Mouse (Mus musculus) adrenal gland, adult (tissue): ENCODE measurements around the gene Psmb11.
A peak's percentile ranks its signal among the peaks of the same experiment; 100 is the strongest.
"Not testable (repeated sequence)": the region's sequence is repeated elsewhere in the genome, so short reads cannot be mapped to it uniquely, and the experiment has no call there.

Experiments
- DNase-seq, 2 experiments: peaks; one replicate each; pipeline ENCODE4 v3.0.0; 2022 to 2023; ENCODE audit warnings: low spot score in 1 of 2; ENCODE audit not compliant: inconsistent age in 2 of 2

The Psmb11 gene

DNA sequence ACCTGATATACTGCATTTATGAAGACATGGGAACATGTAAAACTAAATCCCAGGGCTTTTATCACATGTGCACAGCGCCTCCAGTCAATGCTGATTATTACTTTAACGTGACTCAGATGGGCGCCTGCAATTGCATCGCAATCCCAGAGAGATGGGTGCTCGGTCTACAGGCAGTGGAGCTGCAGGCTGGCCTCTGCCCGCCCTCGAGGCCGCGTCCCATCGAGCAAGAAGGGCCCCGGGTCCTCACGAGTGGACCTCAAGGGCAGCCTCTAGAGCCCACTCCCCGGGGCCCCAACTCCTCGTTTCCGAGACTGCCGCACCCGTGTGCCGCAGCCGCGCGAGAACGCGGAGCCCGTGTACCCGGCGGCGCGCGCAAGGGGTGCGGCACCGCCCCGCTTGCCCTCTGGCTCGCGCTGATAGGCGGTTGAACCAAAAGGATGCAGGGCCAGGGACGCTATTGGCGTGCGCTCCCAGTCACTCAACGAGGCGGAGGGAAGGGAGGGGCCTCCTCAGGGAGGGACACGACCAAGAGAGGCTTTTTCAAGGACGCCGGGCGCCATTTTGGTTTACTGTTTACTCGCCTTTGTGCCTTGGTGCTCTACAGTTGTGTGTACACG, 18.1 kb upstream of the Psmb11 start:
- peak; percentile 96 to 98 for DNase-seq

DNA sequence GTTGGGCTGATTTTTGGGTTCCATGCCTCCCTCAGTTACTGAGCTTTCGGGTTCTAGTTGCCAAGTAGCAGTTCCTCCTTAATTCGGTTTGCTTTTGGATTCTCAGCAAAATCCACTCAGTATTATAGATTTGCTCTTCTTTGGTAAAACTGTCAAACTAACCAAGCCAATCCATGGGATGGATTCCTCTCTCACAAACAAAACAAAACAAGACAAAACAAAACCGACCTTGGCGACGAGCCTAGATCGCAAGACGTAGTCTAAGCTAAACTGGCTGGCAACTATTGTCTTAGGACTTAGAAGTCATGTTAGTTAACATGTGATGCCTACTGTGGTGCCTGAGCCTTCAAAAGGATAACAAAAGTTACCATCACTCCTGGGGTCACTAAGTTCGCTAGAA, 17.5 kb upstream of the Psmb11 start:
- no peak for DNase-seq

DNA sequence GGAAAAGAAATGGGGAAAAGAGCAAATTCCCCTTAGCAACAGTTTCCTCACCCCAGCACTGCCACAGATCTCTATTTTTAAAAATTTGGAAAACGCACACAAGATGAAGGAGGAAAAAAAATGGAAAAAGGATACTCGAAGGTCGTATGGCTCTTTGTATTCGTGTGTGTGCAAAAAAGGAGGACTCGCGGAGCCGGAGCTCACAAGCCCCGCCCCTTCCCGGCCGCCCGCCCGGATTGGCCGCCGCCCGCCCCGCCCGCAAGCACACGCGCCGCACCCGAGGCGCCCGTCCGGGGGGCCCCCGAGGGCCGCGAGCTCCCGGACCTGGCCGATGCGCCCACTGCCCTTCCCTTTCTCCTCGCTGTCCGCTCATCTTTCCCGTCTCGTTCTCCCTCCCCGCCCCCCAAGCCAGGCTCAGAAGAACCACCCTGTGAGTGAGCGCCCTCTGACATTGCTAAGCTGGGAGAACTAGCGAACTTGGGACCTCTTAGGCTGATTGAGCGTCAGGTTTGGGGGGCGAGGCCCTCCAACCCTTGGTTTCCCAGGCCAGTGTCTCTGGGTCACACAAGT, 15.4 kb upstream of the Psmb11 start, which contains the start of gene 4931414P19Rik:
TSS of gene 4931414P19Rik (minus strand) at position 242 of the 570 bp plus-strand sequence.
- peak; percentile 85 to 92 for DNase-seq

DNA sequence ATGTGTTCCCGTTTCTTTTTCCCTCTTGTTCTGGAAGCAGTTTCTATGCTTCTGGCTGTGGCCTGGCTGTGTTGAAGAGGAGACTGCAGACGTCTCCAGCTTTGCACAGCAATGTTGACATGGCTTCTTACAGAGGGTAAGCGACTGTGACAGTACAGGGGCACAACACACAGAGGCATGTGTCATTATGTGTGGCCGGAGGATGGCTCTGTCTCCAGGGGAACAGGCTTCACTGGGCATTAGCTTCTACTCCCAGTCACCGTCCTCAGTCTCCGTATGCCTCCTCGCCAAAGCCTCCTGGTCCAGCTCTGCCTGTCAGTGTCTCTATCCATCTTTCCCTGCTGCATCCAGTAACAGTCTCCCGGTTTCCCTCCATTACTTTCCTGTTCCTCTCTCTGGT, 14.0 kb upstream of the Psmb11 start:
- no peak for DNase-seq

DNA sequence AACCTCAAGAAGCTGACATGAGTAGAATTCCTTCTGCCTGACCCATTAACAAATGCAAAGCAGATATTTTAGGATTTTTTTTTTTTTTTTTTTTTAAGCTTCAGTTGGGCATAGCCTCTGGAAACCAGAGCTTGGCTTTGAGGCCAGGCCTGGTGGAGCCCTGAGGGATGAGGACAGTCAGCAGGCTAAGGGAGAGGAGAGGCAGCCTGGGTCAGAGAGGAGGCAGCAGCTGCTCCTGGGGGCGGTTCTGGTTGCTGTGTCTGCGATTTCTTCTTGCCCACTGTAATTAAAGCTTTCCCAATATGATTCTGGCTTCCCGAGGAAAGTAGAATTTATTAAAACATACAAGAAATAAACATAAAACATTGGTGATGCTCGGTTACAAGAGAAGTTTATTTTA, 12.0 kb upstream of the Psmb11 start:
- no peak for DNase-seq

DNA sequence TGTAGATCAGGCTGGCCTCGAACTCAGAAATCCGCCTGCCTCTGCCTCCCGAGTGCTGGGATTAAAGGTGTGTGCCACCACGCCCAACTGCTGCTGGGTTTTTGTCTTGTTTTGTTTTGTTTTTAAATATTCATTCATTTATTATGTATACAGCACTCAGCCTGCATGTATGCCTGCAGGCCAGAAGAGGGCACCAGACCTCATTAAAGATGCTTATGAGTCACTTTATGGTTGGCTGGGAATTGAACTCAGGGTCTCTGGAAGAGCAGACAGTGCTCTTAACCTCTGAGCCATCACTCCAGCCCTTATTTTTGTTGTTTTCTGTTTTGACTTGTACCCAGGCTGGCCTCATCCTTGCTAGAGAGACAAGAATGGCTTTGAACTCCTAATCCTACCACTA, 11.3 kb upstream of the Psmb11 start:
- DNase-seq: peak in 1 of 2 experiments; percentile 70

DNA sequence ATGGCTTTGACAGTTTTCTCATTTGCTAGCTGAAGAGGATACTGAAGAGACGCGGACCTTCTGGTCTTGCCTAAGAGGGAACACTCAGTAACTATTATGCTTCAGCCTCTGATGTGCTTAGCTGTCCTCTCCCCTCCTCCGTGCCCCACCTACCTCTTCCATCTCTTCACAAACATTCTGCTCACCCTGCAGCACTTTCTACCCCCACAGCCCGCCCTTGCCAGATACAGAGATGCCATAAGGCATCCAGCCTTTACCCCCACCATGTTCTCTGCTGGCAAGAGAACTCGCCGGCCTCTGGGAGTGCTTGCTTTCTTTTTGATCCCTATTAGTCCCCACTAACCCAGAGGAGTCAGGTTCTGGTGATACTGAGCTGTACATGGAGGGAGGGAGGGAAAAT, 10.6 kb upstream of the Psmb11 start:
- DNase-seq: peak in 1 of 2 experiments; percentile 35

DNA sequence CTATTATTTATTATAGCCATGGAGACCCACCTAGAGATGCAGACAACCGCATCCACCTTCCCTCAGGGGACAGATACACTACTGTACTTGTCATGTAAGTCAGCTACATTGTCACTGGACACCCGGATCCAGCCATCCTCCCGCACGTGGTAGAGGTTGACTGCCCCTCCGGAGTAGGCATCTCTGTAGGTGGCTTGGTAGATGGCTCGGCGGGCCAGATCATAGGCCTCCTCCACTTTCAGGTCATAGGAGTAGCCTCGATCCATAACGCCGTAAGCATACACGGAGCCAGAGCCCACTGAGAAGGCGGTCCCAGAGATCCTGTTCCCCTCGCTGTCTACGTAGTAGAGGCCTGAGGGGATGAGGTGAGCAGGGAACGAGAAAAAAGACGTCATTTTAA, 7.1 kb upstream of the Psmb11 start:
- DNase-seq: not testable (repeated sequence)

DNA sequence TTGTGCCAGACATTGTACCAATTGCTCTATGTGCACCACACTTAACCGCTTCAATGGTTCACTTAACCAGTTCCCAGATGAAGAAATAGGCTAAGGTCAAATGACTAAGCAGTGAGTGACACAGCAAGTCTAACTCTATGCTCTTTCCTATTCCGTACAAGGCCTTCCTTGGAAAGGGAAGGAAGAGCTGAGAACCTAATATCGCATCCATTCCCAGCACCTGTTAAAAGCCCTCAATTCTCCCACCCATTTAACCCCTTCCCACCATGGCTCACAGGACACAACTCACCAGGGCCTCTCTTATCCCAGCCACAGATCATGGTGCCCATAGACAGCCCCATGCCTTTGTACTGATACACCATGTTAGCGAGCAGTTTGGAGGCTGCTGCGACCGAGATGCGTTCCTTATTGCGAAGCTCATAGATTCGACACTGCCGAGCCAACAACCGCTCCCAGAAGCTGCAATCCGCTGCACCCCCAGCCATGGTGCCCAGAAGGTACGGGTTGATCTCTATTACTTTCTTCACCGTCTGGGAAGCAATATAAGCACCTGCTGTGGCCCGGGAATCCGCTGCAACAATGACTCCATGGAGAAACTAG, 4.9 kb upstream of the Psmb11 start:
- DNase-seq: peak in 1 of 2 experiments; percentile 79

DNA sequence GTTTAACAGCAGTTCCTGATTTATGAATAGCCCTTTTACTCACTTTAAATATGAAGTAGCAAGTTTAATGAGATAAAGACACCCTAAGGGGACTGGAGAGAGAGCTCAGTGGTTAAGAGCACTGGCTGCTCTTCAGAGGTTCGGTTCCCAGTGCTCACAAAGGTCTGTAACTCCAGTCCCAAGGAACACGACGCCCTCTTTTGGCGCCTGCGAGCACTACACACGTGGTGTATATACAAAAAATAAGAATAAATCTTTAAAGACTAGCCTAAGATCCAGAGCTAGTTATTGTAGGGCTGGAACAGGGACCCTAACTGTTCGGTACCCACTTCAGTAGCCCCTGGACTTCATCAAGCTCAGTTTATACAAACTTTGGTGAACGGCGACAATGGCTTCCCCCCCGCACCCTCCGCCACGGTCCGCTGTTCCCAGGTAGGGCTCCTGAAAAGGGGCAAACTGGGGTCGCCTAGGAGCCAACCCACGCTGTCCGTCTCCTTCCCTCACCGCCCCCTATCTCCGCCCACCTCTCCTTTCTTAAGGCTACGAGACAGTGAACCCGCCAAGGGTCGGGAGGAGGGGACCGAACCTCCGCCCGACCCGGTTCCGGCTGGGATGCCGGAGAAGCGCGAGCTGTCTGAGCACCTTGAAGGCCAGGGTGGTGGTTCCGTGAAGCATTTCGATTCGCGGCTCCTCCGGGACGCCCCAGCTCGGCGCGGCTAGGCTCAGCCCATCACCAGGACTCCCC, 3.9 kb upstream of the Psmb11 start:
- DNase-seq: peak in 1 of 2 experiments; percentile 58

DNA sequence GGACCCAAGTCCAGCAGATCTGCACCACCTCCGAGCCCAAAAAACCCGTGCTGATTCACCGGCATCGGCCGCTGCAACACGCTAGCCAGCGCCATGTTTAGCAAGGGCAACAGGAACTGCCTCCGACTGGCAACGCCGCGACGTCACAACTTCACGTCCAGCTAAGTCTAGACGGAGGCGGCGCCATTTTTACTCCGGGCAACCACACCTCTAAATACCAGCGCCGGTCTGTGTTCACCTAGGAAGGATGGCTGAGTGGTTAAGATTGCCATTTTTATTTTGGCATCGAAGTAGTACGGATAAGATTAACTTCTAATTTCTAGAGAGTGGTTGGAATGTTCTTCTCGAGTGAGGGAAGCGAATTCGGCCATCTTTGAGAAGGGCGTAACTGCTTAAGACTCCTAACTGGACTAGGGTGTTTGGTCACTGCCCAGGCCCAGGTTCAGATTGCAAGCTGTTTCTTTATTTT, 3.3 kb upstream of the Psmb11 start, which contains the start of gene Psmb5:
TSS of gene Psmb5 (minus strand) at position 126 of the 469 bp plus-strand sequence.
- peak; percentile 90 to 98 for DNase-seq

DNA sequence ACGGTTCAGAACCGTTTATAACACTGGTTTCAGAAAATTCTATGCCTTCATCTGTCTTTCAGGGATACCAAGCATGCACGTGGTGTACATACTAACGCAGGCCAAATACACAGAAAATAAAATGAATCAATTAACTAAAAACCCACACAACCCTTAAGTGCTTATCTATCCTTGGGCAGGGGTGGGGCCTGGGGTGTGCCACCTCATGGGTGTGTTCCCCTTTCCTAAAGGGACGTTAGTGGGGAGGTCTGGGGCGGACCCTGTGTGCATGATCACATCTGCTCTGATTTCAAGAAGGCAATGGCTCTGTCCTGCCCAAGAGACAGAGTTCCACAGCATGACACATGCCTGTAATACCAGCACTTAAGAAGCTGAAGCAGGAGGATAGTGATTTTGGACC, 2.1 kb downstream of the Psmb11 start:
- no peak for DNase-seq

DNA sequence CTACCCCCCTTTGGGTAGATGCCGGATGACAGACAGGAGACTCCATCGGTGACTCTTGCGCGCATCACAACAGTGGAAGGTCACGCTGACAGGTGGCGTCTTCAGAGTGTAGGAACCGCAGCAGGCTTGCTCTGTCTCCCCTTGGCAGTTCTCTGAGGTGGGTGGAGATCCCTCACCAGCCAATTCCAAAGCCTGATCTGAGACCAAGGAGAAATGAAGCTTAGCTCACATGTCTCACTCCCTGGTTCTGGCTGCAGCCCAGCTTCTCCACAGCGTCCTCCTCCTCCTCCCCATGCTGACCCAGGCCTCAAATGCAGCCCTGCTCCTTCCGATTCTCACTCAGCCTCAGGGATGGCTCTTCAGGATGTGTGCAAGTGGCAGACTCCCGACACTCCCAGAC, 3.7 kb downstream of the Psmb11 start:
- no peak for DNase-seq

DNA sequence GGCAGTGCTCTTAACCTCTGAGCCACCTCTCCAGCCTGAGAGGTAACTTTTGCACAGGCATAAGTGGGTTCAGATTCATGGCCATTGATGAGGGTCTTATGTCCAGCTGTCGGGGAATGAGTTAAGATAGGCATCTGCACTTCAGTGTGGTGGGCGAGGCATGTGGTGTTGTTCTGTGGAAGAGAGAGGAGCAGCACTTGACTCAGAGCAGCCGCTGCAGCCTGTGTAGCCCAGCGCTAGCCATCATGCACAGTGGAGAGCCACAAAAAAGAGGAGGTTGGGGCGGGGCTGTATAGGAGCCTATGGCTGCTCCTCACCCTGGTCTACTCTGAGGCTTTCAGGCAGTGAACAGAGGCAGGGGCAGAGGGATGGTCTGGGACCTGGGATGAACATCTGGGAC, 6.9 kb downstream of the Psmb11 start:
- no peak for DNase-seq

DNA sequence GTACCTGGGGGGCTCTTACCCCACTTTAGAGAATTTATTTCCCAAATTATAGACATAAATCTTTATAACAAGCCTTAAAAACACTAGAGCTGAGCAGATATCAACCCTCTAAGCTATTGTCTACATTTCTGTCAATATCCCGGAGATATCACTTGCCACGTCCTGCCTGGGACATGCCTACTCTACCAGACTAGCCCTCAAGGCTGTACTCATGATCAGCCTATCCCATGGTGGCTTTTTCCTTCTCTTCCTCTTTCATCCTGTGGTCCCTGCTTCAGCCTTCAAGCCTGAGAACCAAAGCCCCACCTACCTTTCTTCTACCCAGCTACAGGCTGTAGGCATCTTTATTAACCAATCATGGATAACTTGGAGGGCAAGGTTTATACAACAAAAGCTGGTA, 8.6 kb downstream of the Psmb11 start:
- no peak for DNase-seq

DNA sequence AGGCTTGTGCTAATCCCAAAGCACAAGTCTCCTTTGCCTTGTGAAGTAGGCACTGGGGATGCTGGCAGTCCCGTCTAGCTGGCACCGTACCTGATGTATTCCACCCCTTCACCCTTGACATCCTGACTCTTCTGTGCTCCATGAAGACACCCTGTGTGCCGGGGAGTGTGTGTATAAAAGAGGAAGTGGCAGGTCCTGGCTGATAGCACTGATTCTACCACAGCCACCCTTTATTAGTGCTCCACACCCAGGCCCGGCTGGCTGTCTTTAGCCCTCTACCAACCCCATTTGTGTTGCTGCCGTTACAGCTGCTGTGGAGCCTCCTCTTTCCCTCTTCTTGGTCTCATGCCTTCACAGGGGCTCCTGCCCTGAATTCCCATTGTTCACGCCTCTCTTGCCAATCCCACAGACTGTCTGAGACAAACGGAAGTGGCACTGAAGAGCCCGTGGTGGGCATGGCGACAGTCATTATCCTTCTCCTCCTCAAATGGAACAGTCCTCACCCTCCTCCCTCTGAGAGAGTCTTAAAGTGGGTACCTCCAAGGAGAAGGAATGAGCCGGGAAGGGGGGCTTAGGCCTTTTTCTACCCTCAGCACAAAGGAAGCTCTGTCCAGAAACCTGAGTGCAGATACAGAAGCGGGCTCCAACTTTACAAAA, 9.5 kb downstream of the Psmb11 start:
- DNase-seq: no peak

DNA sequence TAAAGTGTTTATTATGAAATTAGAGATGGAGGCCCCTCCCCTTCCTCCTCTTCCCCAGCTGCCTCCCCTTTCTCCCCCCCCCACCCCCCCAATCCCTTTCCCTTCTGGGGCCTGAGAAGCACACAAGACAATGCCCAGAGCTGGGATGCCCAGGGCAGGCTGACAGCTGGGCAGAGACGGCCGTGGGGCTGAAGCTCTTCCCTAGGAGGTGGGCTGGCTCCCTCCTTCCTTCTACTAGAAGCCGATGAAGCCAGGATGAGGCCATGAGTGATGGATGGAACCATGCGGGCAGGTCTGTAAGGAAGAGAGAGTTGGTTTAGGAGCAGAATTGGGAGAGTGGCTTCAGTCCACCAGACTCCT, 10.0 kb downstream of the Psmb11 start:
- no peak for DNase-seq

DNA sequence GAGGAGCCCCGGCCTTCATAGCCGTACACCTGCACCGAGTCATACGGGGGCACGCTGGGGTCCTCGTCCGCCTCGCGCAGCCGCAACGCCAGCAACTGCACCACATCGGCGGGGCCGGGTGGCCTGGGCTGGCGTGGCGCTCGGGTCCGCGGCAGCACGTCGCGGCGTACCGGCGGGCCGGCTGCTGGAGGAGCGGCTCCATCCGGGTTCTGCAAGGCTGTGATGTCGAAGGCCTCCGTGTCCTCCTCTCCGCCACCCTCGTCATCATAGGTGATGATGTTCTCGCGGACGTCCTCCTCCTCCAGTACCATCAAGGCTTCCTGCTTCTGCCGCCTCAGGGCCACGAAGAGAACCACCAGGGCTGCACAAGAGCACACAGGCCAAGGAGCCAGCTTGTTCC, 11.0 kb downstream of the Psmb11 start:
- DNase-seq: no peak

DNA sequence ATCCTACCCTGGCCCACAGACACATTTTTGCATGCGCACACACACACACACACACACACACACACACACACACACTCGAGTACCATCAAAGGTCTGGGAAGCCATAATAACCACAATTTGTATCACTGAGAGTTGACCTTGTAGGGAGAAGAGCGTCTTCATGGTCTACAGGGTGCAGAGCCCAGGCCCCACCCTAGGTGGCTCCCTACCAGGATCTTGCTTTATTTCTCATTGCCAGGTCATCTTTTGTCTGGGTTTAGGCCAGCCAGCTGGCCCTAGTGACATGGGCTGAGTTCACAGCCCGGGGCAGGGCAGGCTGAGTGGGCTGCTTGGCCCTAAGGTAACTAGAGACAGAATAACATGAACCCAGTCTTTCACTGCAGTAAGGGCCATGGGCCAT, 12.9 kb downstream of the Psmb11 start:
- no peak for DNase-seq

DNA sequence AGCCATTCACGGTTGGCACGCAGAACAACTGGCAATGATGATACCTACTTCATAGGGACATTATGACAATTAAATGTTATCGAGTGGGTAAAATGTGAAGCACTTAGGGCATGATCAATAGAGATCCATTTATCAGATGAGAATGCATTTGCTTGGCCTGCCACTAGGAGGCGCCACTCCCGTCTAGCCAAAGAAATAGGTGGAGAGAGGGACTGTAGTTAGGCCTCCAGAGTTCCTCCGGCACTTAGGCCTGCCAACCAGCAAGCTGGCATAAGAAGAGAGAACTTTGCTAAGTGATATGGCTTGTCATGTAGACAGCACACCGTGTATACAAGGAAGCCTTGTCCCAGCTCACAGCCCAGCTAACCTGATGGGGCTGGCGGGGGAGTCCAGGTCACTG, 15.7 kb downstream of the Psmb11 start:
- peak in 1 of 2 experiments; percentile 77 for DNase-seq

DNA sequence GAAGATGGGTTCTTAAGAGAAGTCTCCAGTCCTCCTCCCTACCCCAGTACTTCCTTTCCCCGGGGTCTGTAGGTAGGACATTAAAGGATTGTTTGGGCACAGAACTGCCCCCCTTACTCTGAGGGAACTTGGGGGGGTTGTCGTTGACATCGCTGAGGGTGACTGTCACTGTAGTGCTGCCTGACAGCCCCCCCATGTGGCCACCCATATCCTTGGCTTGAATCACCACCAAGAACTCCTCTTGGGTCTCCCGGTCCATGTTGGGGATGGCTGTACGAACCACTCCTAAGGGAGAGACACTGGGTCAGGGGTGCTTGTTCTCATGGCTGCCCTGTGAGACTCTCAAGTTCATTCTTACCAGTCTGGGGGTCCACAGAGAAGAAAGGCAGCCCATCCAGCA, 17.0 kb downstream of the Psmb11 start:
- no peak for DNase-seq
